Mouse (Mus musculus) olfactory bulb, adult 2 months (tissue): Measurements from ENCODE around the gene Jtb. TPM values are rescaled to one million over a fixed set of nuclear protein-coding genes. Genes with fewer than 3 reads are reported as not detected.
A peak's percentile ranks its signal among the peaks of the same experiment; 100 is the strongest.

Source experiments
- H3K27ac ChIP-seq: fragments of 200-500 bp; 2 replicates; pipeline ENCODE4 v1.5.1; 2012; ENCODE audit warnings: low read depth, low read length; ENCODE audit not compliant: insufficient read depth
- H3K4me1 ChIP-seq: fragments of 200-500 bp; 2 replicates; pipeline ENCODE4 v1.6.1; 2012; ENCODE audit warnings: low read length; ENCODE audit not compliant: control insufficient read depth, insufficient read depth
- H3K4me3 ChIP-seq: fragments of 200-500 bp; 2 replicates; pipeline ENCODE4 v1.5.1; 2012; ENCODE audit warnings: mild to moderate bottlenecking, low read depth, low read length, moderate library complexity; ENCODE audit not compliant: insufficient read depth
- CTCF ChIP-seq: fragments of 200-500 bp; IDR thresholded peaks from 2 replicates; pipeline ENCODE4 v1.5.1; 2012; ENCODE audit warnings: low read depth, mild to moderate bottlenecking, low read length, moderate library complexity; ENCODE audit not compliant: insufficient read depth
- POLR2A ChIP-seq: fragments of 200-500 bp; IDR thresholded peaks from 2 replicates; pipeline ENCODE4 v1.6.1; 2012; ENCODE audit warnings: mild to moderate bottlenecking, low read depth, low read length, moderate library complexity; ENCODE audit not compliant: insufficient read depth
- whole genome bisulfite sequencing: fragments of 180-500 bp; shearing (Covaris S2); methylation state at CpG from one replicate; pipeline ENCODE4 v1.1.7; 2018; 5-methylcytosine and 5-hydroxymethylcytosine counted together
- polyA plus RNA-seq: library from polyadenylated mRNA; stranded (reverse); fragments of >200 nt; gene quantifications from 2 replicates; pipeline ENCODE4 v1.2.4, GENCODE M21; 2012; ENCODE audit warnings: low replicate concordance; ENCODE audit not compliant: missing spikeins, insufficient read depth, insufficient read length

Gene Jtb
- polyA plus RNA-seq, 1 experiment: not detected

DNA sequence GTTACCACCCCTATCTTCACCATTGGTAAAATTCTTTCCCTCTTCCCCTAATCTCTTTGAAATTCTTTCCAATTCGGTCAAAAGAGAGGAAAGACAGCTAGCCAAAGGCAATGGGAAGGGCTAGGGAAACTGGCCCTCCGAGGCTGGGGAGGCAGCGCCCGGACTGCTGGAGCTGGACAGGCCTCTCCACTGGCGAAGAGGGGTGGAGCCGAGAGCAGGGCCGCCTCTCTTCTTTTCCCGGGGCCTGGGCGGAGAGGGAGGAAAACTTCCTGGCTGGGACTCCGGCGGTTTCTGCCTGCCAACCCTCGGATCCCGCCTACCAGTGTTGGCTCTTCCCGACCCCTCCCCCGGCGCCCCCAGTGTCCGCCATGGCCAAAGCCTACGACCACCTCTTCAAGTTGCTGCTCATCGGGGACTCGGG is 10.9 kb upstream of the Jtb start:
- 0% methylated on average over 19 of the region's 20 CpGs for WGBS

GRCm38 (mm10) chr3:90221123-90221522 is 10.3 kb upstream of the Jtb start:
- Histone ChIP-seq H3K4me1 (peaks cover 4% of the 10 kb centered on the region; the same call in 1 of the 2 replicates), H3K27ac (no peak overlapping the region), H3K4me3 (no peak overlapping the region)
- WGBS: 24% methylated on average over 5 of the region's 5 CpGs
- TF ChIP-seq POLR2A (no peak), CTCF (no peak)

More for the DNA sequence above, 10.9 kb upstream of the Jtb start:
- no peak overlapping the region for H3K27ac ChIP-seq
- H3K4me1 ChIP-seq: peaks cover 4% of the 10 kb centered on the region; the same call in 1 of the 2 replicates
- H3K4me3 ChIP-seq: peak overlapping the region; percentile 34
- TF ChIP-seq POLR2A (no peak), CTCF (no peak)

DNA sequence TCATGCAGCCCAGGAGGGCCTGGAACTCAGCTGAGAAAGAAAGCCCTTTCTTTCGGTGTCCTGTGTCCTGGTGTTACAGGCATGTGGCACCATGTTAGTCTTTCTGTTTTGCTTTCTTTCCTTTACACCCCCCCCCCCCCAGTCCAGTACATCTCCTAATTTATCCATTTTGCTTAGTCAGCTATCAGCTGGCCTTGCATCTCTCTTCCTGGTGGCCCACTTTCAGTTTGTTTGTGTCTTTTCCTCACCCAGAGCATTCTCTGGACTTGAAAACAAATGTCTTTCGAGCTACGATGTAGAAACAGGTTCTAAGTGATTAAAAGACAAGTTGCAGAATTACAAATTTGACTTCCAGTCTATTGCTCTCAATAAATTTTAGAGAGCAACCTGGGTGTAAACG is 8.9 kb upstream of the Jtb start:
- no peak overlapping the region for H3K4me3 ChIP-seq
- H3K27ac ChIP-seq: no peak overlapping the region
- WGBS: 83% methylated on average over 4 of the region's 4 CpGs
- TF ChIP-seq POLR2A: no peak
- H3K4me1 ChIP-seq: peaks cover 4% of the 10 kb centered on the region; the same call in 1 of the 2 replicates

- Histone ChIP-seq H3K27ac (no peak overlapping the region), H3K4me3 (no peak overlapping the region), H3K4me1 (peaks cover 4% of the 10 kb centered on the region; the same call in 1 of the 2 replicates)
- no peak for TF ChIP-seq CTCF
- no peak for TF ChIP-seq POLR2A
- WGBS: 90% methylated on average over 3 of the region's 3 CpGs
Observed at GRCm38 (mm10) chr3:90222941-90223340, 8.5 kb upstream of the Jtb start.

- H3K4me3 ChIP-seq: no peak overlapping the region
- no peak overlapping the region for H3K27ac ChIP-seq
- WGBS: 79% methylated on average over 10 of the region's 10 CpGs
- TF ChIP-seq POLR2A (no peak), CTCF (no peak)
- peaks cover 4% of the 10 kb centered on the region; the same call in 1 of the 2 replicates for H3K4me1 ChIP-seq
Observed at GRCm38 (mm10) chr3:90224331-90224730, 7.1 kb upstream of the Jtb start.

- no peak overlapping the region for H3K27ac ChIP-seq
Observed at GRCm38 (mm10) chr3:90231075-90231474, 322 bp upstream of the Jtb start.

GRCm38 (mm10) chr3:90241251-90241650 is 9.9 kb downstream of the Jtb start:
- WGBS: 89% methylated on average over 2 of the region's 2 CpGs
- TF ChIP-seq CTCF (no peak), POLR2A (no peak)
- no peak overlapping the region for H3K27ac ChIP-seq
- peaks cover 7% of the 10 kb centered on the region; the same call in 1 of the 2 replicates for H3K4me1 ChIP-seq
- no peak overlapping the region for H3K4me3 ChIP-seq

More at GRCm38 (mm10) chr3:90231075-90231474, 322 bp upstream of the Jtb start:
- Histone ChIP-seq H3K4me3 (peak overlapping the region; percentile 87), H3K4me1 (peaks cover 4% of the 10 kb centered on the region)
- TF ChIP-seq CTCF: no peak
- TF ChIP-seq POLR2A: no peak
- WGBS: 12% methylated on average over 8 of the region's 8 CpGs

- 89% methylated on average over 10 of the region's 10 CpGs for WGBS
Observed at GRCm38 (mm10) chr3:90241669-90242358, 10.4 kb downstream of the Jtb start.

GRCm38 (mm10) chr3:90242984-90243775 is 11.8 kb downstream of the Jtb start, which contains the start of gene Creb3l4:
Gene Creb3l4, minus strand, starts transcription at chr3:90243512.
- H3K4me3 ChIP-seq: no peak within 1 kb of the TSS
- H3K27ac ChIP-seq: no peak within 1 kb of the TSS
- TF ChIP-seq CTCF (no peak), POLR2A (no peak)
- WGBS: 11% methylated on average over 19 of the region's 19 CpGs
- H3K4me1 ChIP-seq: peaks cover 7% of the 10 kb centered on the region

More at GRCm38 (mm10) chr3:90241669-90242358, 10.4 kb downstream of the Jtb start:
- Histone ChIP-seq H3K27ac (no peak overlapping the region), H3K4me3 (no peak overlapping the region), H3K4me1 (peaks cover 7% of the 10 kb centered on the region; the same call in 1 of the 2 replicates)
- no peak for TF ChIP-seq CTCF
- no peak for TF ChIP-seq POLR2A
